Mouse (Mus musculus) yolk sac, embryonic 10.5 days (tissue): Measurements from ENCODE around the gene Gfra4.
"Not testable (repeated sequence)": the region's sequence is repeated elsewhere in the genome, so short reads cannot be mapped to it uniquely, and the experiment has no call there.

Source experiments
- DNase-seq: peaks from one replicate; pipeline ENCODE4 v3.0.0-alpha.2; 2017; ENCODE audit warnings: low spot score

Gfra4 gene

DNA sequence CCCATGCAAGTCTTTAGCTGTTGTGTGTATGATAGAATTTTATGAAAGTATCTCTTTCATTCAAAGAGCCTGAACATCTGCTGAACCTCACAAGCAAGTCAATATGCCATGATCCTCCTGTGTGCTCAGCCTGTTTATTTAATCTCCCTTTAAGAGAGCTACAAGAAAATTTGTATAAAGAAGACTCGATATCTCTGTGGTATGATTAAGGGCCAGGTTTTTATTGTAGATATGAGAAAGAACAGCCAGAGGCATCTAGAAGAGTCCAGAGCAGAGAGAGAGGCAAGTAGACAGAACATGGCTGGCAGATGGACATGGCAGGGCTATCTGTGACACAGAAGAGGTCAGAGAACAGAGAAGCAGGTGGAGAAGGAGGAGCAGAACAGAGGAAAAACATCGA, 3.1 kb upstream of the Gfra4 start:
- DNase-seq: no peak

DNA sequence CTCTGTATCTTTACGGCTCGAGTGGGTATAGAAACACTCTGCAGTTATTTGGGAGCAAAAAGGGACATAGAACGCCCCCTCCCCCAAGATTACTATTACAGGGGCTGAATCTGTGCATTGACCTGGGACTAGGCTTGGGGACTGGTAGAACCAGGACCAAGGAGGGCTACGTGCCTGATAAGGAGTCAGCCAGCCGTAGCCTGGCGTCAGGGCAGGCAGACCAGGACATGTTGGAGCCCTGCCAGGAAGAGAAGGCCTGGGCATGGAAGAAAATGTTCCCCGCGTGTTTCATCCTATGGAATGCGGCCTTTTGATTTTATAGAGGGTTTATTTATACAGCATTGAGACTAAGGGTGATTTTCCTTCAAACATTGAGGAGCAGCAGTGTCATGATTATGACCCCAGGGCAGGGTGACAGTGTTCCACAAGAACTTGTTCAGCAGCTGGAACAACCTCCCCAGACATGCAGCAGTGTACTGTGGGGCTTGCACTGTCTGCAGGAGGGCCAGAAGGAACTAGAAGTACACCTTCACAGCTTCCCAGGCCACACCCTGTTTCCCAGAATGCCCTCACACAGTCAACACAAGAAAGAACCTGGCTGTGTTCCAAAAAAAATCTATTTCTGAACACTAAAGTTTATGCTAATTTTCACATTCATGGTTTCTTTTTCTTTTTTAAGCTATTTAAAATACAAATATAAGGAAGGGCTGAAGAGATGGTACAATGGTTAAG, 2.3 kb upstream of the Gfra4 start:
- no peak for DNase-seq

DNA sequence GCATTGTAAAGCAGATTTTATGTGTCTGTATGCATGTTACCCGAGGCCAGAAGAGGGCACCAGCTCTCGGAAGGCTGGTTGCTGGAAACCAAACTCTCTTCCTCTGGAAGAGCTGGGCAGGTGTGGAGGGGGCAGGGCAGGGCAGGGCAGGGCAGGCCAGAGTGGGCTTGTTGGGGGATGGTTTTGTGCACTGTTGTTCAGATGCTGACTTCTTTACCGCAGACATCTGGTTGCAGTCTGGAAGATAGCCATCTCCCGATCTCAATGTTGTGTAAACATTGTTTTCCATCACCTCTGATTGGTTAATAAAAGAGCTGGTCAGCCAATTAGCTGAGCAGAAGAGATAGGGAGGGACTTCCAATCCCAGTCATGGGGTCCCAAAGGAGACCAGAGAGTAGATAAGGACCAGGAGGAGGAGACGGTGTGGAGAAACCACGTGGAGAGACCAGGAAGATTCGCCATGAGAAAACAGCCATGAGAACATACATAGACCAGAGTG, 1.5 kb upstream of the Gfra4 start:
- peak; percentile 23 for DNase-seq

DNA sequence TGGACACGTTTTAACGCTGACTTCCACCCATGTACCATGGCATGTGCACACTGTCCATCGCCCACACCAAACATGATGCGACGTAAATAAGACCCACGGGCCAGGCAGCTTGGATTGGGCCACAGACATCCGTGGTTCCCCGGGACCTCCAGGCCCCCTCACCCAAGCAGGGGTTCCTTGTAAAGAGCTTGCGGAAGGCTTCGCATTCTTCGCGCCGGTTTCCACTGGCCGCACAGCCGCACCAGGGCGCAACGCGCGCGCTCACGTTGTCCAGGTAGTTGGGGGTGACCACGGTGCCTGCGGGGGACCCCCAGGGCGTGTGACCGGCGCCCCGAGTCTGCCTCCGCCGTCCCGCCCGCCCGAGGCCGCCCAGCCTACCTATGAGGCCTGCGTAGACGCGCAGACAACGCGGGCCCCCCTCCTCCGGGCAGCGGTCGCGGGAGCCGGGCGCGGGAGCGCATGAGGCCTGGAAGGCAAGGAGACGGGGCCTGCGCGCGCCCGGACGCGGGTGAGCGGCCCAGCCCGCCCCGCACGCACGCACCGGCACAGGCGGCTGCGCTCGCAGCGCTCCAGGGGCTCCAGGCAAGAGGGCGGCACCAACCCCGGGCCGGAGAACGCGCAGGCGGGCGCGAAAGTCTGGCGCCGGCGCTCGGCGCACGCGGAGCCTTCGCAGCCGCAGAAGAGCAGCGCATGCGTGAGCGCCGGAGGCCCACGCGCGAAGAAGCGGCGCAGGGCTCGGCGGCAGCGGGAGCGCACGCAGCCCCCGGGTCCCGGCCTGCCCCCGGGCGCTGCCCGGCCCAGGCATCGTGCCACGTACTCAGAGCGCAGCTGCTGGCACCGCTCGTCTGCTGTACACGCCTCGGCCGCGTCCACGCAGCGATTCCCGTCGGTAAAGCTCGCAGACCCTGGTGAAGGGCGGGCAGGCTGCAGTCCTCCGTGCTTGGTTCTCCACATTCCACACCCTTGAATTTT, 1.7 kb downstream of the Gfra4 start:
- peak; percentile 16 for DNase-seq

DNA sequence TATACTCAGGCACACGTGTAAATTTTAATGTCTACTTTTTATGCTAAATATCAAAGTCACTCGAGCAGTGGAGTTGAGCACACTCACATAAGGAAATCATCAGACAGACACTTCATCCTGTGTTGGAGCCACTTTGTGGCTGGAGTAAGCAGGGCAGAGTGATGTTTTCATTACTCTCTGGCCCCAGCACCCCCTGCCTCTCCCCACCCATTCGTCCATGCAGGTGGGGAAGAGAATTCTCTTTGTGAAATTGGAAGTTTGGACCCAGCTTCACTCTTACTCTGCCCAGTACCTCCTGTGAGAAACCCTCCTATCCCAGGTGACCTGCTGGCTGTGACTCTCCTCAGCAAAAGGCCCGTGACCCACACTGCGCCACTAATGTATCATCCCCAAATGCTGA, 4.2 kb downstream of the Gfra4 start:
- DNase-seq: no peak

DNA sequence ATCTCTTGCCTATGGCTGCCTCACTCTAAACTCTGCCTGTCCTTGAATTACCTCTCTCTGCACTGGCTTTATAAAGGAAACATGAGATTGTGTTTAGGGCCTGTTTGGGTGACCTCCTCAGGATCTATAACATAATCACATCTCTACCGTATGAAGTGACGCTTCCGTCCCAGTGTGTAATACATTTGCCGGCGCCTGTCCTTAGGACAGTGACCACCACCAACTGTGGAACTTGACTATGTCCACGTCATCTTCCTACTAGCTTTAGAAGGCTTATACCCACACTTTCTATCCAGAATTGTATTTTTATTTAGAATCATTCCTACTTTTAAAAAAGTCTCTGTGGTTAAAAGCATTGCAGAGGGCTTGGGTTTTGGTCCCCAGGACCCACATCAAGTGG, 4.7 kb downstream of the Gfra4 start:
- DNase-seq: no peak

DNA sequence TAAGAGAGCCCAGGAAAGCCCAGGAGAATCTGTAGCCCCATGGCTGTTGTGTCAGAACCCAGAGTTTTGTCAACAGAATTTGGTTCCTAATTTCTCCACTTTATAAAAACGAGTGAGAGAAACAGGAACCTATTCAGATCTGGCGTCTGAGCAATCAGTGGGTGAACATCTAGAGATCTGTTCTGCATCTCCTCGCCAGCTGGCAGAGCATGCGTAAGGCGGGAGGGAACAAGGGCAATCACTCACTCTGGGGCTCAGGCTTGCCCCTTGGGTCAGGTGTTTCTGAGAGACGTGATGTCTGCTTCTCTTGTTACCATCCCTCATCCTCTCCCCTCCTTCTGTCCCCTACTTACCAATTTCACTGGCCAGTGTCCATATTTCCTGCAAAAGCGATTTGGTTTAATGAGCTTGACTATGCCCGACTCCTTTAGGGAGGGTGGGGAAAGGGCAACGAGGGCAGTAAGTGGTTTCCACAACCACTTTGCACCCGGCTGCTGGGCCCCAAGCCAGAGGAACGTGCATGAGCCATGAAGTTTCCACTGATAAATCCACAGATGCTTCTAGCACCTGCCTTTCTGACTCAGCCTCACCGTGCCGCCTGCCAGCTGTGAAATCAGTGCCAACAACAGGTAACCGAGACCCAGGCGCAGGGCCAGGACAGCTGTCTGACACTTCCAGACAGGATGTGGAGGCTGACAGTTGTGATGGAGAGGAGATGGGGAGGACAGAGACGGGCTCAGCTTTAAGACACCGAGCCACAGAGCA, 5.5 kb downstream of the Gfra4 start:
- no peak for DNase-seq

DNA sequence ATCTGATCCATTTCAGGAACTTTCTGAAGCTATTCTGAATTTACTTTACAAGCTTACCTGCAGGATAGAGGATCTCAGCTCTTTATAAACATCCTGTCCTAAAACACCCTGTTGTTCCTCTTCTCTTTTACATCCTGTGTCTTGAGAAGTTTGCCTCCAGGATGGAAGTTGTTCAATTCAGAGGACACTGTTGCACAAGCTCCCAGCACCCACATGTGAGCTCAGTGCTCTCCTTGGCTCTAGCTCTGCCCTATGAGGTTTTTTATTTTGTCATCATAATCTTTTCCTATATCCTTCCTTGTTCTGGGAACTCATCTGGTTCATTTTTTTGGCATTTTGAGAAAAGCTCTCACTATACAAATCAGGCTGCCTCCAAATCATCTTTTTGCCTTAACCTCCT, 6.1 kb downstream of the Gfra4 start:
- no peak for DNase-seq

DNA sequence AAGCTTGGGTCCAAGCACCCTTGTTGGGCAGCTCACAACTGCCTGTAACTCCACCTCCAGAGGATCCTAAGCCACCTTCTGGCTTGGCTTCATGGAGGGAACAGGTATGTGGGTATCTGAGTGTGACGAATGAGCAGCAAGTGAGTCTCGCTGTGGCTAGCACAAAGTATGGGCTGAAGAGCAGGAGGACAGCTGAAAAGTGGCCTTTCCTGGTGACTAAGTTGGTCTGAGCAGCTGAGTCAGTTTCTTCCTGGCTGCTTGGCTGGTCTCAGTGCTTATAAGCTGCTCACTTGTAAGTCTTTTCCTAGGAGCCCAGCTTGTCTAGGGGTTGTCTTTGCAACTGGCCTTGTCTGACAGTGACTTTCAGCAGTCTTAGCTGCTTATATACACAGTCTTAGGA, 6.5 kb downstream of the Gfra4 start:
- no peak for DNase-seq

DNA sequence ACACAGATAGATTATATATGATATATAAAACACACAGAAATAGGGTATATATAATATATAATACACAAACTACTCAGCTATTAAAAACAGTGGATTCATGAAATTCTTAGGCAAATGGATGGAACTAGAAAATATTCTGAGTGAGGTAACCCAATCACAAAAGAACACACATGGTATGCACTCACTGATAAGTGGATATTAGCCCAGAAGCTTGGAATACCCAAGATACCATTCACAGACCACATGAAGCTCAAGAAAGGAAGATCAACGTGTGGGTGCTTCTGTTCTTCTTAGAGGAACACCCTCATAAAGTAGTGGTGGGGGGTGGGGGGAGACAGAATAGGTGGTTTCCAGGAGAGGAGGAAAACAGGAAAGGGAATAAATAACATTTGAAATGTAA, 11.5 kb downstream of the Gfra4 start:
- not testable (repeated sequence) for DNase-seq

DNA sequence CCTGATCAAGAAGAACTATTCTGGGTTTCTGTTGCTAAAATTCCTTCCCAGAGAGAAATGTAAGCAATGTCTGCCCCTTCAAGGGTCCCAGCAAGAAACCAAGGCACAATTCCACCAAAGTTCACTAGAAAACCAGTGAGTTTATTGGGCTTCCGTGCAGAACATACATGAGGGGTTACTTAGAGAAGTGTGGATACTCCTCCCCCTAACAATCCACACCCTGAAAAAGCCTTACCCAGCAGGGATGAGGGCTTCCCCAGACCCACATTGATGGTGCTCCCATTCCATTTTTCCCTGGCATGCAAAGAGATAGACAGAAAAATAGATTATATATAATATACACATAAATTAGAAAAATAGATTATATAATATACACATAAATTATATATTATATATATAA, 11.9 kb downstream of the Gfra4 start:
- DNase-seq: no peak

DNA sequence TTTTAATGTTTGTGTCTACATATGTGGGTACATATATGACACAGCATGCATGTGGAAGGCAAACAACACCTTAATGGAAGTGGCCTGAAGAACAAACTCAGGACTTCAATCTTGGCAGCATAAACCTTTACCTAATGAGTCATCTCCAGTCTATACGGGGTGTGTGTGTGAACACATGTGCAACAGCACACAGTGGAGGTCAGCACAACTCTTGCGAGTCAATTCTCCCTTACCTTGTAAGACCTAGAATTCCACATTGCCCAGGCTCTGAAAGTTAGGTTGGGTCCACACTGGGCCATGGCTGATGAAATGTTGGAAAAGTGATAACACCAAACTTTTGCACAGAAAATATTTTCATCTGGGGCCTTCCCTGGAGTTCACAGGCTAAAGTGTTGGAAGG, 12.3 kb downstream of the Gfra4 start:
- DNase-seq: no peak

DNA sequence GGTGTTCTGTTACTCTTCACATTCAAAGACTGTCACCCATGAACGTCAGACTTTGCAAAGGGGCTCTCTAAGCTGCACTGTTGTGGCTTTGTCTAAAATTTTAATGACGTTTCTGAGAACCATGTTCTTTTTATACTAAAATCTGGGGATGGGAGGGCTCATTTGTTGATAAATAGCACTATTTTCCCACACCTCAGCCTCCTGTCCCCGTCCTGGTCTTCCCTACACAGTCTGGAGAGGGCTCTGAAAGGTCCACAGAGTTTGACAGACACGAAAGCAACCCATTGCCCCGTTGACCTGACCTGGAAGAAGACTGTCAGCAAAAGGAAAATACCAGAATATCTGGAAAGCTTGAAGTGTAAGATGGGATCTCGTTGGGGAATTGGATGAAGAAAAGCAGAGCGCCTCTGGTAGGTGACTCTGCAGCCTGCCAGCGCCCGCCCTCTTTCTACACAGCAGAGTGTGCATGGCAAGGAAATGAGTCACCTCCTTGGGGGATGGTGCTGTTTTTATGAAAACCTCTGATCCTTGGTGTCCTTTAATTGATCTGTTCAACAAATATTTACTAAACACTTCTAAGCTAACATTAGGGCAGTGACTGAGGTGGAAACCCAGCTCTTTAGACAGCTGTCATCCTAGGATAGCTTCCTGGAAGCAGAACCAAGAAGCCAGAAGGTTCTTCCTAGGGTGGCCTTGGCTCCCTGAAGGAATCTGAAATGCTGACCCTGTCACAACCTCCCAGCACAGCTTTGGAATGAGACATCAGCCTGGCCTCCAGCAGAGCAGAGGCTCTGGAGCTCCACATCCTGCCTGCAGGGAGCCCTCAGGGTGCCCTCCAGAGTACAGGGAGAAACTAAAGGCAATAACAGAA, 13.6 kb downstream of the Gfra4 start:
- peak; percentile 76 for DNase-seq

DNA sequence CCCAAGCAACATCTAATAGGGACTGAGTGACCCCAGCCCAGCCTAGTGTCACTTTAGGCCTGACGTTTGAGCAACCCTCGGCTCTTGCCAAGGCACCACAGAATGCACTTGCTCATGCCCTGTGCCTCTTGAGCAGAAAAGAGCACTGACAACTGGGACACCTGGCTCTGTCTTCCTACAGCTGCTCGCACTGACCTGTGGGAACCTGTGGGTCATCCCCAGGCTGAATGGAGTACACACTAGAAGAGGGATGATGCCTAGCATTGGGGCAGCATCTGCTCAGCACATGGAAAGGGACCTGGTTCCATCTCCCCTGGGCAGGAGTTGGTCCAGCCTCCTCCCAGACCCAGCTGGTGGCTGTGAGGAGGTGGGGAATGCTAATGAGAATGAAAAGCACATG, 15.9 kb downstream of the Gfra4 start:
- no peak for DNase-seq

DNA sequence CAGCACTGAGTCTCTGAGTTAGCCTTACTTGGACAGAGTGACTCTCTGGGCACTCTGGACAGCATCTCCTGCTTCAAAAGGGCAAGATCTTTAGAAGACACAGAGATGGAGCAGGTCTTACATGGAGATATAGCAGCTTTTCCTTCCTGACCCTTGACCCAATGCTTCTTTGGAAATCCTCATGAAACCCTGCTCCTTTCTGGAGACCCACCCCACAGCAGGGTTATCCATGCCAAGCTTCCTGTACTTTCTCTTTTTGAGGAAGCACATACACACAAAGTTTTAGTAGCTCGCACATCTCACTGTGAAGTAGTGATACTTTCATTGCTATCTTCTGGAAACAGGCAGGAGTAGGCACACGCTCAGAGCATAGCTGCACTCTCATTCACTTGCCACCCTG, 17.7 kb downstream of the Gfra4 start:
- DNase-seq: no peak

DNA sequence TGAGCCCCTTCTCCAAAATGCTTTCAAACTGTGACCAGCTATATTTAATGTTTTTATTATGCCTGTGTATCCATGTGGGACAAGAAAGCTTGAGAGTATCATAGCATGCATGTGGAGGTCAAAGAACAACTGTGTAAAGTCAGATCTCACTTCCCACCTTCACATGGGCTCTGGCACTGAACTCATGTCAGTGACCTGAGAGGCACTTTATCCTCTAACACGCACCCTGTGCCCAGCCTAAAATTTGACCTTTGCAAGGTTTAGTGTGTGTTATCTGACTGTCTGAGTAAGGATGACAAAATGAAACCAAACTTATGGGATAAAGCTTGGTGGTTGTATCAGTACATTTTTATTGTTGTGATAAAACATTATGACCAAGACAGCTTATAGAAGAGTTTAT, 32.3 kb downstream of the Gfra4 start:
- DNase-seq: no peak

DNA sequence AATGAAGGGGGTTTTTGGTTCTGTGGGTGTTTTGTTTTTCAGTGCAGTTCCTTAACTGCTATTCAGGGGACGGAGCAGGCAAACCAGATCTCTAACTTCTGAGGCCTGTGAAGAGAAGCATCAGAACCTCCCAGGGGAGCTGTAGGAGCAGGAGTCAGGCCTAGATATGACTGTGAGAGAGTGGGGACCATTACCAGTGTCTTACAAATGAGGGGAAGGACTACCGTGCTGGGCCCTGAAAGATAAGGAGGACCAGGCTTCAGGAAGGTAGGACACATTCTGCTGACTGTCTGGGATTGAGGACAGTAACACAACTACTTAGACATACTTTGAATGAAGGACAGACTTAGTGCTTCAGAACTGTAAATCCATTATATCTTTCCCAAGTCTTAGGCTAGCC, 33.8 kb downstream of the Gfra4 start:
- no peak for DNase-seq

DNA sequence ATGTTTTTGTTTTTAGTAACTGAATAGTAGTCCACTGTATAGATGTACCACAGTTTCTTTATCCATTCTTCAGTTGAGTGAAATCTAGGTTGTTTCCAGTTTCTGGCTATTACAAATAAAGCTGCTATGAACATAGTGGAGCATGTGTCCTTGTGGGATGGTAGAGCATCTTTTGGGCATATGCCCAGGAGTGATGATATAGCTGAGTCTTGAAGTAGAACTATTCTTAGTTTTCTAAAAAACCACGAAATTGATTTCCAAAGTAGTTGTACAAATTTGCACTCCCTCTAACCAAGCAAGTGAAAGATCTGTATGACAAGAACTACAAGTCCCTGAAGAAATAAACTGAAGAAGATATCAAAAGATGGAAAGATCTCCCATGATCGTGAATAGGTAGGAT, 50.1 kb downstream of the Gfra4 start:
- DNase-seq: no peak
